9 mouse cellular contexts compared by ENCODE assay signal in genomic region chr17:8847558-8847957, GRCm38 (mm10).
DNase-seq lines count a peak whose midpoint lies in the region; ATAC-seq and TF ChIP-seq lines count a peak whose summit lies in the region.
"Had no signal": no experiment of that assay in that cellular context is flagged by ENCODE, and none has a peak within 500 bp of the region (broad histone marks: within the 10 kb centered on the region; RNA-seq: fewer than 3 reads in every experiment).

No protein-coding gene starts in this region.

- intact Hi-C loops in heart, postnatal 14 days (cut with DNase I), result loop anchor here (5.0 kb wide), 1 partner anchor 75 kb away; no protein-coding TSS in a partner anchor

- no peak overlapping the region for H3K4me3 ChIP-seq in cerebellum, adult 2 months (replicated peaks; ENCODE audit: insufficient read depth, low read depth, low read length)
- H3K4me3 ChIP-seq in lung, embryonic 14.5 days (ENCODE audit: low read depth, low read length), result no peak overlapping the region
- no peak overlapping the region for H3K4me3 ChIP-seq in lung, adult 2 months (replicated peaks; ENCODE audit: extremely low read depth, low read depth, low read length)
- H3K4me3 ChIP-seq in liver, embryonic 12.5 days, result no peak overlapping the region

- no peak overlapping the region for H3K4me2 ChIP-seq in lung, embryonic 14.5 days
- H3K4me2 ChIP-seq in liver, embryonic 12.5 days, result no peak overlapping the region

- H3K4me1 ChIP-seq in cerebellum, adult 2 months (ENCODE audit: control insufficient read depth, insufficient read depth, low read length), result peaks cover 28% of the 10 kb centered on the region
- no peaks in the 10 kb centered on the region for H3K4me1 ChIP-seq in lung, embryonic 14.5 days (ENCODE audit: insufficient read depth)
- H3K4me1 ChIP-seq in lung, adult 2 months (ENCODE audit: control insufficient read depth, insufficient read depth, low read length), result no peaks in the 10 kb centered on the region
- peaks cover 5% of the 10 kb centered on the region; the same call in 1 of the 2 replicates for H3K4me1 ChIP-seq in liver, embryonic 12.5 days

- no peaks in the 10 kb centered on the region for H3K27me3 ChIP-seq in cerebellum, adult 2 months (ENCODE audit: control insufficient read depth, insufficient read depth, low read length)
- no peaks in the 10 kb centered on the region for H3K27me3 ChIP-seq in lung, embryonic 14.5 days (ENCODE audit: insufficient read depth, low read length)
- no peaks in the 10 kb centered on the region; the same call in 1 of the 2 replicates for H3K27me3 ChIP-seq in liver, embryonic 12.5 days (replicated peaks)

- no peak for ATAC-seq in lung, embryonic 14.5 days (ENCODE audit: insufficient read depth)
- ATAC-seq in liver, embryonic 12.5 days, result no peak

- WGBS in cerebellum, adult 2 months, result 45% methylated on average over 7 of the region's 7 CpGs
- WGBS in lung, embryonic 14.5 days, result 39% methylated on average over 7 of the region's 7 CpGs
- 42% methylated on average over 7 of the region's 7 CpGs for WGBS in lung, adult 2 months
- 57% methylated on average over 7 of the region's 7 CpGs for WGBS in liver, embryonic 12.5 days (ENCODE audit: insufficient replicate concordance)

- no peak overlapping the region for H3K27ac ChIP-seq in cerebellum, adult 2 months (ENCODE audit: insufficient read depth, low read length)
- no peak overlapping the region for H3K27ac ChIP-seq in lung, embryonic 14.5 days (ENCODE audit: low read depth)
- H3K27ac ChIP-seq in liver, embryonic 12.5 days, result no peak overlapping the region

- TF ChIP-seq POLR2A in cerebellum, adult 2 months (IDR thresholded peaks at IDR 0.05; ENCODE audit: borderline replicate concordance, insufficient read depth, low read length), result no peak
- no peak for TF ChIP-seq POLR2A in lung, adult 2 months (IDR thresholded peaks at IDR 0.05; ENCODE audit: borderline replicate concordance, extremely low read depth, low read depth, low read length)

- H3K9ac ChIP-seq in lung, embryonic 14.5 days, result no peak overlapping the region
- H3K9ac ChIP-seq in liver, embryonic 12.5 days, result no peak overlapping the region

- peak; percentile 48 to 49 for DNase-seq in cerebellum, adult 2 months
- DNase-seq in cerebellum, postnatal 4 days (ENCODE audit: low spot score in 2 of 2), result no peak
- peak; percentile 63 for DNase-seq in lung, embryonic 14.5 days
- DNase-seq in lung, adult 2 months, result no peak
- DNase-seq in heart, postnatal 14 days, result peak; percentile 40 to 56
- peak; percentile 61 to 67 for DNase-seq in right cerebral cortex, postnatal 36 days (ENCODE audit: low spot score in 2 of 2)
- no peak for DNase-seq in embryo, embryonic 10.5 days (ENCODE audit: low spot score)
- DNase-seq: kidney, adult 2 months had no signal

- no peak for TF ChIP-seq CTCF in cerebellum, adult 2 months (IDR thresholded peaks at IDR 0.05; ENCODE audit: borderline replicate concordance, insufficient read depth, low read depth, low read length)
- TF ChIP-seq CTCF in lung, embryonic 14.5 days (IDR thresholded peaks at IDR 0.05; ENCODE audit: low read depth), result no peak
- TF ChIP-seq CTCF in lung, adult 2 months (IDR thresholded peaks at IDR 0.05; ENCODE audit: insufficient read depth, low read length), result no peak

- H3K36me3 ChIP-seq in lung, embryonic 14.5 days (ENCODE audit: insufficient read depth), result no peaks in the 10 kb centered on the region
- no peaks in the 10 kb centered on the region for H3K36me3 ChIP-seq in liver, embryonic 12.5 days

- no peaks in the 10 kb centered on the region for H3K9me3 ChIP-seq in lung, embryonic 14.5 days (ENCODE audit: low read depth, low read length)
- no peaks in the 10 kb centered on the region for H3K9me3 ChIP-seq in liver, embryonic 12.5 days (replicated peaks)

Comparison
In these comparisons a context has a peak if more than half of its experiments do, and no peak if none do; other contexts are left out.
1. DNase-seq: peak in cerebellum, adult 2 months (2 of 2), lung, embryonic 14.5 days (single experiment), heart, postnatal 14 days (2 of 2) and right cerebral cortex, postnatal 36 days (2 of 2); none in cerebellum, postnatal 4 days (0 of 2), lung, adult 2 months (single experiment) and embryo, embryonic 10.5 days (single experiment).